Mouse (Mus musculus) heart, embryonic 12.5 days (tissue): Measurements from ENCODE around the gene Poc1b. TPM values are rescaled to one million over a fixed set of nuclear protein-coding genes. Genes with fewer than 3 reads are reported as not detected.

Source experiments
- ATAC-seq: fragments of 200-750 bp; cut with Nextera tagmentation; 2 replicates; pipeline ENCODE4 v1.8.0; 2017; ENCODE audit warnings: moderate TSS enrichment, moderate library complexity; ENCODE audit not compliant: insufficient number of reproducible peaks, low FRiP score
- H3K27ac ChIP-seq: fragments of 300-500 bp; sonication (generic); 2 replicates; pipeline ENCODE4 v1.5.1; 2016; ENCODE audit warnings: mild to moderate bottlenecking, moderate library complexity; ENCODE audit not compliant: poor library complexity, severe bottlenecking
- H3K27me3 ChIP-seq: fragments of 300-500 bp; sonication (generic); replicated peaks from 2 replicates; pipeline ENCODE4 v1.6.1; 2016; ENCODE audit warnings: mild to moderate bottlenecking, moderate library complexity
- H3K36me3 ChIP-seq: fragments of 300-500 bp; sonication (generic); 2 replicates; pipeline ENCODE4 v1.6.1; 2016; ENCODE audit warnings: mild to moderate bottlenecking, moderate library complexity
- H3K4me1 ChIP-seq: fragments of 300-500 bp; sonication (generic); replicated peaks from 2 replicates; pipeline ENCODE4 v1.6.1; 2016; ENCODE audit warnings: mild to moderate bottlenecking
- H3K4me2 ChIP-seq: fragments of 300-500 bp; sonication (generic); 2 replicates; pipeline ENCODE4 v1.6.1; 2016; ENCODE audit warnings: mild to moderate bottlenecking, moderate library complexity
- H3K4me3 ChIP-seq: fragments of 300-500 bp; sonication (generic); 2 replicates; pipeline ENCODE4 v1.5.1; 2016; ENCODE audit warnings: mild to moderate bottlenecking
- H3K9ac ChIP-seq: fragments of 300-500 bp; sonication (generic); 2 replicates; pipeline ENCODE4 v1.6.1; 2016; ENCODE audit warnings: mild to moderate bottlenecking, moderate library complexity
- H3K9me3 ChIP-seq: fragments of 300-500 bp; sonication (generic); replicated peaks from 2 replicates; pipeline ENCODE4 v1.6.1; 2016; ENCODE audit warnings: mild to moderate bottlenecking, moderate library complexity
- WGBS: fragments of 180-500 bp; shearing (Covaris S2); methylation state at CpG from one replicate; pipeline ENCODE4 v1.1.7; 2016; 5-methylcytosine and 5-hydroxymethylcytosine counted together
- polyA plus RNA-seq: library from polyadenylated mRNA; unstranded; fragments of >200 nt; fragmentation: Nextera tagmentation; extraction: Ambion mirVana; gene quantifications from 2 replicates; pipeline ENCODE4 v1.2.1, GENCODE M21; 2016

Poc1b gene
- polyA plus RNA-seq, 1 experiment from 2014 or later: 11.2 TPM

- WGBS: 12% methylated on average over 18 of the region's 18 CpGs
- no peaks in the 10 kb centered on the region for H3K27me3 ChIP-seq
- H3K9ac ChIP-seq: peak overlapping the region; percentile 37; the same call in 1 of the 2 replicates
- peaks cover 6% of the 10 kb centered on the region for H3K36me3 ChIP-seq
- no peak overlapping the region for H3K27ac ChIP-seq
- peak overlapping the region; percentile 70 for H3K4me2 ChIP-seq
- H3K4me1 ChIP-seq: peaks cover 30% of the 10 kb centered on the region
- ATAC-seq: peak; percentile 44; the same call in 1 of the 2 replicates
- peak overlapping the region; percentile 25 for H3K4me3 ChIP-seq
- H3K9me3 ChIP-seq: no peaks in the 10 kb centered on the region
Measured at GRCm38 (mm10) chr10:99115471-99116236, 8.8 kb downstream of the Poc1b start.

DNA sequence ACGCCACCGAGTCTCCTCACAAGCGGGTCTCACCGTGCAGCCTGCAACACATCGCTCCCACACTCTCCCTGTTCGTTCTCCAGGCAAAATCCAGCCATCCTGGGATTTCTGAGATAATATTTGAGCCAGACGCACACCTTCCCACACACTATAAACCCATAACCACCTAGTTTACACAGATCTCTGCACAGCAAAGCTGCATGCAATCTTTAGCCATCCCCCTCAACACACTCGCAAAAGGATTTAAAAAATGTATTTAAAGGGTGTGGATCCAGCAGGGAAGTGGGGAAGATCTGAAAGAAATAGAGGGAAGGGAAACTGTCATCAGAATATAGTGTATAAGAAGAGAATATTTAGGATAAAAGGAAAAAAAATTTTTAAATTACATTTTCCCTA, 9.4 kb downstream of the Poc1b start:
- peaks cover 30% of the 10 kb centered on the region for H3K4me1 ChIP-seq
- peak overlapping the region; percentile 37; the same call in 1 of the 2 replicates for H3K9ac ChIP-seq
- no peaks in the 10 kb centered on the region for H3K27me3 ChIP-seq
- peak overlapping the region; percentile 25 for H3K4me3 ChIP-seq
- H3K4me2 ChIP-seq: peak overlapping the region; percentile 70
- no peak overlapping the region for H3K27ac ChIP-seq
- no peak for ATAC-seq
- 0 out of 2 replicates have a peak, but pooled peaks cover under 1% of the 10 kb centered on the region for H3K36me3 ChIP-seq
- H3K9me3 ChIP-seq: no peaks in the 10 kb centered on the region
- 29% methylated on average over 8 of the region's 8 CpGs for WGBS

- Histone ChIP-seq H3K4me2 (no peak overlapping the region), H3K9ac (no peak overlapping the region), H3K27me3 (no peaks in the 10 kb centered on the region), H3K9me3 (no peaks in the 10 kb centered on the region), H3K27ac (no peak overlapping the region), H3K4me3 (no peak overlapping the region), H3K4me1 (peaks cover 30% of the 10 kb centered on the region), H3K36me3 (no peaks in the 10 kb centered on the region)
- no peak for ATAC-seq
- 87% methylated on average over 16 of the region's 16 CpGs for WGBS
Measured at GRCm38 (mm10) chr10:99116650-99117615, 10.1 kb downstream of the Poc1b start.

DNA sequence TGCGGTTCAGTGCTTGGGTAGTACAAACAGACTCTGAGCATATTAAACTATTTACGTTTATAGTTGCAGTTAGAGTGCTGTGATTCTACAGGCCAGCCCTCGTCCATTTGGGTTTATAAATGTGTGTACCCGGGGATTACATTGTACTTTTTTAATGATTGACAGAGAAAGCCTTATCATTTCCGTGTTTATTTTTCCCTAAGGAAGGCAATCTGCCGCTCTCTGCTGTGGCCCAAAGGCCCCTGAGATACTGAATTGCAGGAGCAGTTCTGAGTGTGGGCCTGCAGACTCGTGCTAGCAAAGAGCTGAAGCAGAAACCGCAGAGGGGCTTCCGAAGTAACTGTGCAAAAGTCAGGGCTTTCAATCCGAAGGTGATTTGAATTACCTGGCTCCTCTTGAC, 11.0 kb downstream of the Poc1b start:
- H3K4me3 ChIP-seq: no peak overlapping the region
- no peak overlapping the region for H3K9ac ChIP-seq
- no peaks in the 10 kb centered on the region for H3K36me3 ChIP-seq
- WGBS: 58% methylated on average over 10 of the region's 10 CpGs
- ATAC-seq: no peak
- H3K27me3 ChIP-seq: no peaks in the 10 kb centered on the region
- no peak overlapping the region for H3K27ac ChIP-seq
- peaks cover 30% of the 10 kb centered on the region for H3K4me1 ChIP-seq
- H3K4me2 ChIP-seq: no peak overlapping the region
- H3K9me3 ChIP-seq: no peaks in the 10 kb centered on the region

DNA sequence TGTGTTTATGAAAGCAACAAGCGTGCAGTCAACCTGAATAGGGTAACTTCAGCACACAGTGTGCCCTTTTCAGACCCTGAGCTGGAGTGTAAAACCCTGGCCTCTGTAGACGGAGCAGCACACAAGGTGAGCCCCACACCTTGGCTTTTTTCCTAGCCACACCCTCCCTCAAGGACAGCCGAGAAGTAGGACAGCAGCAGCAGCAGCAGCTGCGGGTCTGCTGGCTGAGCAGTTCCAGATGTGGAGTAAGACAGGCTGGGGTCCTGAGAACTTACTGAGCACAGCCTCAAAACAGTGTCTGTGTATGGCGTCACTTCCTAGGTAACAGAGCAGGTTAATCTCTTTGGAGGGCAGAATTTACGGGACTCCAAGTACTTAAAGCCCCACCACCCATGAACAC, 11.9 kb downstream of the Poc1b start:
- no peak for ATAC-seq
- Histone ChIP-seq H3K27me3 (no peaks in the 10 kb centered on the region), H3K4me1 (peaks cover 27% of the 10 kb centered on the region), H3K27ac (no peak overlapping the region), H3K9ac (no peak overlapping the region), H3K36me3 (no peaks in the 10 kb centered on the region), H3K4me3 (no peak overlapping the region), H3K9me3 (no peaks in the 10 kb centered on the region), H3K4me2 (no peak overlapping the region)
- WGBS: 49% methylated on average over 6 of the region's 6 CpGs

GRCm38 (mm10) chr10:99119471-99119870, 12.6 kb downstream of the Poc1b start:
- no peak for ATAC-seq
- 61% methylated on average over 4 of the region's 4 CpGs for WGBS
- H3K27me3 ChIP-seq: no peaks in the 10 kb centered on the region
- H3K9ac ChIP-seq: no peak overlapping the region
- H3K4me3 ChIP-seq: no peak overlapping the region
- H3K4me2 ChIP-seq: no peak overlapping the region
- no peaks in the 10 kb centered on the region for H3K9me3 ChIP-seq
- peaks cover 27% of the 10 kb centered on the region for H3K4me1 ChIP-seq
- no peaks in the 10 kb centered on the region for H3K36me3 ChIP-seq
- H3K27ac ChIP-seq: no peak overlapping the region

DNA sequence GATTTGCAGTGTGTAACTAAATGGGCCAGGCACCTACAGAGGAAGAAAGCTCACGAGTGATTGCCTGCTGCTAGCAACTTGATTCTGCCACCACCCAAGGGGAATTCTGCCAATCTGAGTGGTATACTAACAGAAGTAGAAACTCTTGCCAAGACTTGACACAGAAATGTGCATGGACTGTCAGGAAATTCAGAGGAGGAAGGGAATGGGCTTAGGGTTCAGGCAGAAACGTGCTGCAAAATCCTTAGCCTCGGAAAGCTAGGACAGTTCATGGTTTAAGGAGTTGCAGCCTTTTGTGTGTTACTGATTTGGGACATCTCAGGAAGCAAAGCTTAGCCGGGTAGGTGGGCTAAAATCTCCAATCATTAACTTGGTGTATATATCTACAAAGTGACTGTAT, 19.4 kb downstream of the Poc1b start, which contains the start of gene Phxr2:
TSS of gene Phxr2 (minus strand) at position 101 of the 400 bp plus-strand sequence.
- H3K4me1 ChIP-seq: peaks cover 5% of the 10 kb centered on the region
- H3K9me3 ChIP-seq: no peaks in the 10 kb centered on the region
- H3K27me3 ChIP-seq: no peaks in the 10 kb centered on the region
- no peak within 1 kb of the TSS for H3K9ac ChIP-seq
- H3K4me3 ChIP-seq: no peak within 1 kb of the TSS
- no peak for ATAC-seq
- no peak within 1 kb of the TSS for H3K27ac ChIP-seq
- 84% methylated on average over 4 of the region's 4 CpGs for WGBS
- H3K4me2 ChIP-seq: no peak within 1 kb of the TSS
- peaks cover 4% of the 10 kb centered on the region; the same call in 1 of the 2 replicates for H3K36me3 ChIP-seq

DNA sequence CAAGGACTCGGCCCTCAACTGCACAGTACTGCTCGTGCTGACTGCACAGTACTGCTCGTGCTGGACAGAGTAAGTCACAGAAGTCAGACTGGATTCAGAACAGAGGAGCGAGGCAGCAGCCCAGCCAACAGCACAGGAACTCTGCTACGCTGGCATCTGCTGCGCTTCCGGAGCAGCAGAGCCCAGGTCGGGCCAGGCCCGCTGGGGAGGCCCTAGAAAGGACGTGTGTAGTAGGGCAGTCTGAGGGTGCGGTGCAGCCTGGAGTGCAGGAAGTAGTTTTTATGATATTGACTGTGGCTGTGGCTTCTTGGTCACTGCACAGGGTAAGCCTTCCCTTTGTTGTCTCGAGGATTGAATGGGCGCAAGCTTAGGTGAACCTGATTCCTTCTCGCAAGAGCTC, 20.1 kb downstream of the Poc1b start:
- H3K9ac ChIP-seq: no peak overlapping the region
- peaks cover 6% of the 10 kb centered on the region for H3K36me3 ChIP-seq
- peaks cover 5% of the 10 kb centered on the region for H3K4me1 ChIP-seq
- no peak overlapping the region for H3K4me2 ChIP-seq
- WGBS: 85% methylated on average over 14 of the region's 14 CpGs
- H3K27me3 ChIP-seq: no peaks in the 10 kb centered on the region
- no peak overlapping the region for H3K27ac ChIP-seq
- ATAC-seq: no peak; the same call in 1 of the 2 replicates
- no peak overlapping the region for H3K4me3 ChIP-seq
- no peaks in the 10 kb centered on the region for H3K9me3 ChIP-seq

DNA sequence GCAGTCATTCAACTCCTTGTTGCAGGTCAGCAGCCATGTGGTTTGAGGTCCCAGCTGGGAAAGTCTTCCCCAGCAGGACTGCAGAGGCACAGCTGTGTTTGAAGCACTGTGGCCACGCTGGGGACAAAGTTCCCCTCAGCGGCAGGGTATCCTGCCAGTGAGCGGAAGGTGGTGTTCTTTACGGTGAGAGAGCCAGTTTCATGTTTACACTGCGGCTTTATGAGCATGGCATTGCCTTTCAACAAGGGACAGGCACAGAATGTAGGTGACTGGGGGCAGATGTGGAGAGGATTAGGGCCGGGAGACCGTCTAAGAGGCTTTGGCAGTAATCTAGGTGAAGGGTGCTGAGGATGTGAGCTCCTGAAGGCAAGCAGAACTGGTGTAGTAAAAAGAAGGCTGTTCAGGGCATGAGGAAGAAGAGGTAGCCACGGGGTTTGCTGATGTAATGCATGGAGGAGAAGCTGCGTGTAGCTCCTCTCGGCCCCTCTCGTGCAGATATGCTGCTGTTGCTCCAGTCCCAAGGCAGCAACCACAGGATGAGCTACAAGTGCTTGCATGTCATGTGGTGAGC, 20.9 kb downstream of the Poc1b start:
- ATAC-seq: no peak
- no peak overlapping the region for H3K27ac ChIP-seq

DNA sequence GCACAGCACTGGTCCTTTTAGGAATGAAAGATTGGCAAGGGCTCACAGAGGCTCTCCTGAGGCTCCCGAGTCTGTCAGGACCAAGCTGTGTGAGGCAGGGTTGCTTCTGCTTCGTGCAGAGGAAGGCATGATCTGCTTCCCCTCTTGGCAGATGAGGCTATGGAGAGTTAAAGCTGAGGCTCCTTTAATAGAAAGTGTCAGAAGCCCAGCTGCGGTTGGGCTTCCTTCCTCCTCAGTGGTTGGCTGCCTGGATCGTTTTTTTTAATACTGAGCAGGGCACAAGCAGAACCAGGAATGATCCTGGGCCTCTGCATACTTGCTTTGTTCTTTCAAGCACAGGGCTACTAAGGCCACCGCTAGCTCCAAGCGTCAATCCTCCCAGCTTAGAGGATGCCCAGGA, 23.8 kb downstream of the Poc1b start:
- WGBS: 27% methylated on average over 6 of the region's 6 CpGs
- Histone ChIP-seq H3K36me3 (peaks cover 13% of the 10 kb centered on the region), H3K4me2 (no peak overlapping the region), H3K27me3 (no peaks in the 10 kb centered on the region), H3K9ac (no peak overlapping the region), H3K9me3 (no peaks in the 10 kb centered on the region), H3K4me1 (peaks cover 5% of the 10 kb centered on the region), H3K27ac (no peak overlapping the region), H3K4me3 (no peak overlapping the region)
- no peak for ATAC-seq

More for the DNA sequence above, 20.9 kb downstream of the Poc1b start:
- H3K9me3 ChIP-seq: no peaks in the 10 kb centered on the region
- H3K36me3 ChIP-seq: peaks cover 7% of the 10 kb centered on the region
- no peaks in the 10 kb centered on the region for H3K27me3 ChIP-seq
- H3K4me2 ChIP-seq: no peak overlapping the region
- 77% methylated on average over 11 of the region's 11 CpGs for WGBS
- no peak overlapping the region for H3K4me3 ChIP-seq
- no peak overlapping the region for H3K9ac ChIP-seq
- peaks cover 5% of the 10 kb centered on the region for H3K4me1 ChIP-seq

- peaks cover 6% of the 10 kb centered on the region for H3K4me1 ChIP-seq
- H3K27me3 ChIP-seq: no peaks in the 10 kb centered on the region
- no peak for ATAC-seq
- no peak overlapping the region for H3K9ac ChIP-seq
- H3K4me2 ChIP-seq: no peak overlapping the region
- H3K36me3 ChIP-seq: peaks cover 13% of the 10 kb centered on the region
- no peaks in the 10 kb centered on the region for H3K9me3 ChIP-seq
- H3K27ac ChIP-seq: no peak overlapping the region
- WGBS: 58% methylated on average over 5 of the region's 5 CpGs
- no peak overlapping the region for H3K4me3 ChIP-seq
Measured at GRCm38 (mm10) chr10:99131298-99131697, 24.5 kb downstream of the Poc1b start.
